Mouse (Mus musculus): ENCODE measurements around the gene Antxr2.

Antxr2 gene

DNA sequence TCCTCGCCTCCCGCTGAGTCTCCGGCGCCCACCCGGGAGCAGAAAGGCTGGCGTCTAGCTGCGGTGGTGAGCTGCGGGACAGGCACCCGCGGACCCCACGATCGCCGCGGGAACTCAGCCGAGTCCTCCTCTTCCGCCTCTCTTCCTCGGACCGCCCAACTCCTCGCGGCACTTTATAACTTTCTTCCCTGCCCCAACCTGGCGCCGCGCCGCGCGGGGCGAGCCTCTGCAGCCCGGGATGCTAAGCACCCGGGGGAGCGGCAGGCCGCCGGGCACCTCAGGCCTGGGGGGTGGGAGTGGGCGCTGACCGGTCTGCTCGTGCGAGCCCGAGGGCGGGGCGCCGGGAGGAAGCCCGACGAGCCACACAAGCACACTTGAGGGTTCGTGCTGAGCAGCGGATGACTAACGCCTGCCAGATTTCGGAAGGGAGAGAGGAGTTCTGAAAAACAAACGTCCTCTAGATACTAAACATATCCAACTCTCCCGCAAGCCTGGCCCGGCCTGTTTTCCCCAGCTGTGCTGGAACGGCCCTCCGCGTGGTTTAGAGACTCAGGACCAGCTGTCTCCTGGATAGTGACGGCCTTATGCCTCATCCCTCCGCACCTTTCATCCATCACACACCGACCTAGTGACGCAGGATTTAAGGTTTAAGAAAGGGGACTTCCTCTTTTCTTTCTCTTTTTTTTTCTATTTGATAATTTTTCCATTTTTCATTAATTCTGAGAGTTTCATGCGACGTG lies at the start of gene Antxr2:
Gene Antxr2, minus strand, starts transcription at position 142 of the 740 bp plus-strand sequence.
- DNase-seq (ENCODE audit: low spot score in 2 of 2), result peak; percentile 75 to 78

GRCm38 (mm10) chr5:98076612-98077011 lies 45.8 kb upstream of the Antxr2 start:
- DNase-seq (ENCODE audit: low spot score in 2 of 2), result peak; percentile 9 to 36

DNA sequence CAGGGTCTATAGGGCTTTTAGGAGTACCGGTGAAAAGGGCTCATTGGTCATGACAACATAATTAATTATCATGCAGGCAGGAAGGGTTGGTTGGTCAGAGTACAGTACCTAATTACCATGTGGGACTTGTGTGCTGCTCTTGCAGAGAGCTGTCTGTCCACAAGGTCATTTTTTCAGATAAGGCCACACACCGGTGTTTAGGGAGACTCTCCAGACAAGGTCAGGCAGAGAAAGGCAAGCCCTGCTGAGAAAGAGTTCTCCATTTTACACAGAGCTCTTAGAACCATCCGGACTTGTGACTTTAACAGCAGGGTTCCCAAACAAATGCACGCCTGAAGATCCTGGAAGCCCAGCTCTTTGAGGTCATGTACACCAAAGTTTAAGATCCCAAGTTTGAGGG lies 38.3 kb upstream of the Antxr2 start:
- DNase-seq (ENCODE audit: low spot score in 2 of 2), result peak in 1 of 2 experiments; percentile 9

DNA sequence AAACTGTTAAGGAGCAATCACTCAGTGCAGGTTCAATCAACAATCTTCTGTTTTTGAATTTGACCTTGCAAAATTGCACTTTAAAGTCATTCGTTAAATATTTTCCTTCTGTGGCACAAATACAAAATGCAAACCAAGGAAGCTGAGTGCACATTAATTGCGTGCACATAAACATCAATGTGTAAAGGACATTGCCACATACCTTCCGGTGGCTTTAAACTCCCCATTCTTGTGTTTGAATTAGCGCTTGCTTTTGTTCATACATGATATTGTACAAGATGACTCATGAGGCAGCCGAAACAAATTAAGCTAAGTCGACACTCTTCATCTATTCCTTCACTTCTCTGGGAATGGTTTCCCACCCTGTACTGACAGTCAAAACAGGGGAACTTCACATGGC lies 24.4 kb upstream of the Antxr2 start:
- DNase-seq (ENCODE audit: low spot score in 2 of 2), result no peak

DNA sequence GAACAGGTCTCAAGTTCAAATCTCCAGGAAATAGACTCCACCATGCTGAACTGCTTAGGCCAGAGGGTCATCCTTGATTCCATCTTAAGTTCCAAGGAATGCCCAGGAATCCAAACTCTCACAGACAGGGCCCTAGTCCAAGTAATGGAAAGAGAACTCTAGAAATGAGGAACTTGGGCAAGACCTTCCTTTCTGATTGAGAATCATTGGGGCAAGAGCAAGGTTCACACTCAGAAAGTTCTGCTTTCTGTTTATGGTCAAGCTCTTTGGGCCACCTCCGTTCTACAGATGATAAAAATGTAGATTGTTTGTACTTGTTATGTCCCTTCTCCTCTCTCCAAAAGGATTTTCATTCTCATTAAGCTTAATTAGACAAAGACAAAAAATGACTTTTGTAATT lies 24.0 kb upstream of the Antxr2 start:
- no peak for DNase-seq (ENCODE audit: low spot score in 2 of 2)

DNA sequence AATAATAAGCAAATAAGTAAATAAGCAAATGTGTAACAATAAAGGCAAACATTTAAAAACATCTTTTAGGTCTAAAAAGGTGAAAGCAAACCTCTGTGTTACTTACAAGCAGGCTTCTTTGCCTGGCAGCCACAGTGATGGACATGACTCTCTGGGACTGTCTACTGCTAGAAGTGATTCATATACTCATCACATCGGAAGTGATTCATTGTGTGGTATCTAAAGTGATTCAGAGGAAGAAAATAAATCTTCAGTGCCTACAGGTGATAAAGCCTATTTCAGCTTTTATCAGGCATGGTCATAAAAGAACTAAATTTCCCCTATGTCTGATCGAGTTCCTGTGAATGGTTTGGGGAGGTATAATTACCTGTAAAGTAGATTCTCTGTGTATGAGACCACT lies 4.1 kb upstream of the Antxr2 start:
- no peak for DNase-seq (ENCODE audit: low spot score in 2 of 2)

DNA sequence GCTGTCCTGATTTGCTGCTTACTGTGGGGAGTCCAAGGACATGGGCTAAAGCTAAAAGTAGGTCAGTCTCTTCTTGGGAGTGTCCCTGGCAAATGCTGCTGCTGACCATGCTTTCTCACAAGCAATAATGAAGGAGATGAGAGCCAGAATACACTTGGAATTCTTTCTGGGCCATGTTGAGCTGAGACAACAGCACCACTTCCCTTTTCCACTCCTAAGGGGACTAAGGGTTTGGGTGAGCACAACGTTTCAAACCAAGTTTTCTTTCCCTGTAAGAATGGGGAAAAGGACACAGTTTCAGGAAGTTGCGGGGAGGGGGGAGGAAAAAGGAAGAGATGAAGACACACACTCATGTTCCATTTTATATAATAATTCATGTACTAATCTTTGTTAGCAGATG lies 3.4 kb upstream of the Antxr2 start:
- peak; percentile 14 to 30 for DNase-seq (ENCODE audit: low spot score in 2 of 2)

DNA sequence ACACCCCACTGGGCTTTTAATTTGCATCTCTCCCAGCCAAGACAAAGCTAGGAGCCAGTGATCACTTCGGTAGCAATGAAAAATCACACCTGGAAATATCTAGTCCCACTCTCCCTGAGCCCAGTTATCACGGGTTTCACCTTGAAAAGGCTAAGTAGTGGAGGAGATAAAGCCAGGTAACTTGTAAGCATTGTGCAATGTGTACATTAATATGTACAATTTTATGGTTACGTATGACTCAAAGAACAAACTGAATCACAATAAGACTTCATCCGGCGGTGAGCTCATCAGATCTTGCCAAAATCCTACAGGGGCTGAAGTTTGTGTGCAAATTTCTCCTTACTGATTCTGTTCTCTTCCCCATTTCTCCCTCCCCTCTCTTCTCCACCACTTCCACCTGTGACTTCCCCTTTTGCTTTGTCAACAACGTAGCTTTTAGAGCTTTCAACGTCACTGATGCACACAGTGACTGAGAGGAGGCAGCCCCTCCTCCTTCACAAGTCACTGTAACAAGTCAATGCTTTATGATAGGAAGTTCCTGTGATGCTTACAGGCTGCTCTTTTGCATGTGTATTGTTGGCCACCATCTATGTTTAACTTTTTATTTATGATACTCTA lies 2.1 kb upstream of the Antxr2 start:
- DNase-seq (ENCODE audit: low spot score in 2 of 2), result peak in 1 of 2 experiments; percentile 26

- peak; percentile 61 to 69 for DNase-seq (ENCODE audit: low spot score in 2 of 2)
These were observed 547 bp downstream of the Antxr2 start for GRCm38 (mm10) chr5:98030091-98030901.

GRCm38 (mm10) chr5:98027688-98028389 lies 3.0 kb downstream of the Antxr2 start:
- DNase-seq (ENCODE audit: low spot score in 2 of 2), result no peak

- no peak for DNase-seq (ENCODE audit: low spot score in 2 of 2)
These were observed 4.9 kb downstream of the Antxr2 start for GRCm38 (mm10) chr5:98025921-98026320.

DNA sequence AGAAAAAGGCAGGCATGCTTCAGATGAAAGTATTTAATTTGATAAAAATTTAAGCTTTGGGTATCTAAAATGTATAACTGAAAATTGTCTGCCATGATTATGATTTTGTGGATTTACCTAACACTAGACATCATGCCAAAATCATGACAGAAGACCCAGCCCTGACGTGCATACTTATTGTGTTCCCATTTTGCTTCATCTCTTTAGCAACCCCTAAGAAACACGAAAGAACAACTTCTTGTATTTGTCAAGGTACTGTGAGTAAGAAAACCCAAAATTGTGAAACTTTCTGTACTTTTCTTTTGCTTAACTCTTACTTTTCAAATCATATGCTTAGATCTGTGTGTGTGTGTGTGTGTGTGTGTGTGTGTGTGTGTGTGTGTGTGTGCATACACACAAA lies 6.3 kb downstream of the Antxr2 start:
- no peak for DNase-seq (ENCODE audit: low spot score in 2 of 2)

- DNase-seq (ENCODE audit: low spot score in 2 of 2), result no peak
These were observed 9.3 kb downstream of the Antxr2 start for GRCm38 (mm10) chr5:98021518-98021917.

DNA sequence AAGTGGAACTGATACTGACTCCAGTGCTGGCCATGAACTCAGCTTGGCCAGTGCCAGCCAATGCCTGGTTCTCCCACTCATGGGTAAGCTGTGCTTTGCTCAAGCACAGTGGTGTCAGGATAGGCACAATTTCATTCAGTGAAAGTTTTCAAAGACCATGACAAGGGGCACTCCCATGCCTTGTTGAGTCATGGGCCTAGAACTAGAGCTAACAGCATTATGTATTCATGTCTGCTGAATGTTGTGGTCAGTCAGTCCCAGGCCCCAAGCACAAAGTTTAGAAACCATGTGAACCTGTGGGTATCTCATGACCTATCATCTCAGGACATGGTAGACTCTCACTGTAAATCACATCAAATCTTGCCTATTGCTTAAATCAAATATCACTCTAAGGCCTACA lies 10.2 kb downstream of the Antxr2 start:
- no peak for DNase-seq (ENCODE audit: low spot score in 2 of 2)

- no peak for DNase-seq (ENCODE audit: low spot score in 2 of 2)
These were observed 11.4 kb downstream of the Antxr2 start for GRCm38 (mm10) chr5:98019396-98019795.

- peak in 1 of 2 experiments; percentile 31 for DNase-seq (ENCODE audit: low spot score in 2 of 2)
These were observed 12.7 kb downstream of the Antxr2 start for GRCm38 (mm10) chr5:98018162-98018561.

DNA sequence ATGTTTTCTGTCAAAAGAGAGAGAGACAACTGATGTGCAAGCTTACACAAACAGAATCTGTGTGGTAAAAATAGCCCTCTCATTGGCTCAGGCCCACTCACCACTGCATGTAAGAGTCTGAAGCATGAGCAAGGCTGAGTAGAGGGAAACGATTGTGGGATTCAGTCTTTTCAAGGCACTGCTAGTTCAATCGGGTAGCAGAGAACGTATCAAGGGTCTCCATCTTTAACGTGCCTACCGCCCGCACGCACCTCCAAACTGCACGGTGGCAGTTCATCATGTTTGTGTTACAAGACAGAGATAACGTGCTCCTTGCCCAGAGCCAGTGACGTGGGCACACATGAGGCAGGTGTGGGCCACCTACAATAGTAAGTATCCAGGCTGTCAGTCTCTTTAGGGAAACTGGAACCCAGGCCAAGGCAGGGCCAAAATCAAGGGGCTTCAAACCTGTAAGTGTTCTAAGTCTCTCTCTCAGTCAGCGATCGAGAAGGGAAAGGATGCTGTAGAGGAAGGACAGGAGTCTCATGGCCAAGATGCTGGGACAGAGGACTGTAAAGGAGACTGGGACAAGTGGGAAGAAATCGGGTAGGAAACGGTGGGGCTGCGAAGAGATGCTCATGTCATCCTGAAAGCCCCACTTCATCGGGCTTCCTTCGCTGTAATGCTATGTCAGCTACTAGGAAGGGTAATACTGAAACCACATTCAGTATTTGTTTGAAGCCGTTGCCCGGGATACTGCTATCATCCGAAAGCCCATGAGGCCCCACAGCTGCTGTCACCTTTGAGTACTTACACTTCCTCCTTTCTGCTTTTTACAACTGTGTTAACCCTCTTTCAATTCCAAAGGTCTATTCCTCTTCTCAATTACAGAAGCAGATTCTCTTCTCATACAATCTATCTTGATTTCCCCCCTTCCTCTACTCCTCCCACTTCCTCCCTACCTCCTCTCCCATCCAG lies 14.3 kb downstream of the Antxr2 start:
- peak; percentile 65 to 67 for DNase-seq (ENCODE audit: low spot score in 2 of 2)

- no peak for DNase-seq (ENCODE audit: low spot score in 2 of 2)
These were observed 25.1 kb downstream of the Antxr2 start for GRCm38 (mm10) chr5:98005751-98006150.

DNA sequence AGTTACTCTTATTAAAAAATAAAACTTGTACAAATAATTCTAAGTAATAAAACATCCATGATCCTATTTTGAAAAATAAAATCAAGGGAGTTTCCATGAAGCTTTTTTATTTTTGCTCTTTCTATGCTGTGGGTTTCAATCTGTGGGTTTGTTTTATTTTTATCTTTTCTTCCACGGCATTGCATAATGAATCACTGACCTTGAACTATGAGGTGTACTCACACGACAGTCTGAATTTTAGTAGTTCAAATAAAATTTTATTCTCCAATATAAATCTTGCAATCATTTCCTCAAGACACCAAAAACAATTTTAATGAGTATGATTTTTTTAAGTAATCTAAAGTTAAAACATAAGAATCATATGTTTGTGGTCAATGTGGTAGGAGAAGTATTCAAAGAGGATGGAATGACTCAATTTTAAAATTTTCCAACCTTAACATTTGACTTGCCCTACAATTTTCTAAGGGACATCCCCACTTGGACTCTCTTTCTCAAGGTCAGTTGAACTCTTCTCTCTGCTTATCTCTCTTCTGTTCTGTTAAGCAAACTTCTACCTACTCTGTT lies 31.5 kb downstream of the Antxr2 start:
- DNase-seq (ENCODE audit: low spot score in 2 of 2), result no peak

- DNase-seq (ENCODE audit: low spot score in 2 of 2), result no peak
These were observed 34.2 kb downstream of the Antxr2 start for GRCm38 (mm10) chr5:97996500-97997176.

All from heart, adult 9 months (tissue).